Mouse (Mus musculus): ENCODE measurements at regions not wholly inside any gene's neighbourhood (a gene's known extent, or its start where the extent isn't known, plus 50 kb on each side); places are given as distances from the start of the nearest gene placed in this dataset.

DNA sequence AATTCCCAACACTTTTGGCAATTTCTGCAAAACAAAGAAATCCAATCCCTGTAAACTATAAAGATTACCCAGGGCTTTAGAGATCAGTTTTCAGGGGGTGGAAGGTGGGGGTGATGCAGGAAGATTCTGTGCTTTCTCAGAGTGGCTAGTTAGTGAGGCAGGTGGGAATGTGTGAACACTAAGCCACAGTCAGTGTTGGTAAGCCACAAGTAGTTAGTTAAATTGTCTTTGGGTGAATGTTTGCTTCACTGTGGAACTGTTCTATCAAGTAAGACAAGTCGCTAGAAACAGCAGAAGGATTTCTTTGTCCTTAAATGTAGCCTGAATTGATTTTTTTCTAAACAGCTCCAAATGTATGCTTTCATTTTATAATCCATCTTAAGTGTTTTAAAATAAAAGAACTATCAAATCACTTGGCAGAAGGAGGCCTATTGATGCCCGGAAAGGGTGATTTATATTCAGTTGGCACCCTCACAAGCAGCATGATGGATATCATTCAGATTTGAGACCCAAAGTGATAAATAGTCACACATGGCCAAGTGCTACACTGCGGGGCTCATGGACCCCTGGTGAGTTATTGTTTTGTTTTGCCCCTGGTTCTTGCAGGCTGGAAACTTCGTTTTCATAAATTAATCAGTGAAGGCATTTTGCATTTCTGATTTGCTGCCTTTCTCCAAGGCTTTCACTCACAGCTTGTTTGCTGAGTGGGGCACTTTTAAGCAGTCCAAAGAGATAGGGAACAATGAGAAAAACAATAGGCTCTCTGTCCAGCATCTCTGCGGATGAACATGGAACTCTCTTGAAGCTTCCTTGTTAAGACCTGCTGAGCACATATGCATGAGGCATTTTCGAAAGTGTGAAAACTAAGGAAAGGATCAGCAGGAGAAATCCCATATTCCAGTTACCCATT is 325.4 kb downstream of the 4933405O20Rik start:
- no peak overlapping the region for H3K9ac ChIP-seq (replicated peaks; ENCODE audit: low read length)
- ATAC-seq (ENCODE audit: low FRiP score, low TSS enrichment), result peak; percentile 74
- H3K4me1 ChIP-seq (ENCODE audit: control insufficient read depth, insufficient read depth, low read length), result 0 out of 2 replicates have a peak, but pooled peaks cover 4% of the 10 kb centered on the region
- no peaks in the 10 kb centered on the region for H3K27me3 ChIP-seq (ENCODE audit: control insufficient read depth, insufficient read depth, low read length)
- H3K9me3 ChIP-seq (ENCODE audit: control insufficient read depth, low read length), result no peaks in the 10 kb centered on the region
- no peak overlapping the region for H3K4me2 ChIP-seq (ENCODE audit: low read length)
- DNase-seq, result peak; percentile 46
- 22% methylated on average over 6 of the region's 6 CpGs for WGBS
- no peaks in the 10 kb centered on the region for H3K36me3 ChIP-seq (ENCODE audit: control insufficient read depth, insufficient read depth, low read length)
- no peak overlapping the region for H3K4me3 ChIP-seq (replicated peaks; ENCODE audit: low read depth, low read length)
- no peak overlapping the region for H3K27ac ChIP-seq (replicated peaks; ENCODE audit: low read depth, low read length)

GRCm38 (mm10) chr7:50925012-50925398 is 326.0 kb downstream of the 4933405O20Rik start:
- H3K27me3 ChIP-seq (ENCODE audit: control insufficient read depth, insufficient read depth, low read length), result no peaks in the 10 kb centered on the region
- H3K9me3 ChIP-seq (ENCODE audit: control insufficient read depth, low read length), result no peaks in the 10 kb centered on the region
- H3K4me2 ChIP-seq (ENCODE audit: low read length), result no peak overlapping the region
- no peak overlapping the region for H3K9ac ChIP-seq (replicated peaks; ENCODE audit: low read length)
- ATAC-seq (ENCODE audit: low FRiP score, low TSS enrichment) (0 out of 2 replicates have a peak, but pooled peaks have one; percentile 26), DNase-seq (peak; percentile 12)
- H3K4me3 ChIP-seq (replicated peaks; ENCODE audit: low read depth, low read length), result no peak overlapping the region
- H3K36me3 ChIP-seq (ENCODE audit: control insufficient read depth, insufficient read depth, low read length), result no peaks in the 10 kb centered on the region
- H3K27ac ChIP-seq (replicated peaks; ENCODE audit: low read depth, low read length), result no peak overlapping the region
- WGBS, result 43% methylated on average over 4 of the region's 4 CpGs
- H3K4me1 ChIP-seq (ENCODE audit: control insufficient read depth, insufficient read depth, low read length), result 0 out of 2 replicates have a peak, but pooled peaks cover 4% of the 10 kb centered on the region

Measured in midbrain, embryonic 14.5 days (tissue).